In genomic region chr13:47735426-47736063, GRCm38 (mm10) we compare ENCODE assay signal across 20 mouse cellular contexts.
"Had no signal": no experiment of that assay in that cellular context is flagged by ENCODE, and none has a peak within 500 bp of the region (broad histone marks: within the 10 kb centered on the region; RNA-seq: fewer than 3 reads in every experiment).

No protein-coding gene starts in this region.

- H3K4me1 ChIP-seq: liver, embryonic 15.5 days; lung, embryonic 15.5 days; megakaryocyte, embryonic 14.5 days; midbrain, embryonic 15.5 days had no signal

- H3K27me3 ChIP-seq: liver, embryonic 15.5 days; lung, embryonic 15.5 days; megakaryocyte, embryonic 14.5 days; midbrain, embryonic 13.5 days; midbrain, embryonic 15.5 days had no signal

- H3K9ac ChIP-seq: liver, embryonic 15.5 days; liver, postnatal 0 days; lung, embryonic 15.5 days; midbrain, embryonic 13.5 days; midbrain, embryonic 15.5 days had no signal

- H3K9me3 ChIP-seq: liver, embryonic 15.5 days; lung, embryonic 15.5 days; midbrain, embryonic 13.5 days; midbrain, embryonic 15.5 days had no signal

- H3K4me3 ChIP-seq: liver, embryonic 15.5 days; lung, embryonic 15.5 days; megakaryocyte, embryonic 14.5 days; midbrain, embryonic 13.5 days; midbrain, embryonic 15.5 days had no signal

- H3K27ac ChIP-seq: liver, embryonic 15.5 days; lung, embryonic 15.5 days; macrophage; midbrain, embryonic 13.5 days; midbrain, embryonic 15.5 days had no signal

- DNase-seq: liver, postnatal 0 days; lung, adult 2 months; lung, postnatal 14 days; lung, postnatal 36 days; retina, postnatal 1 day; right cerebral cortex, adult 18-20 months; right cerebral cortex, postnatal 25 days; right cerebral cortex, postnatal 4 days; spleen, adult 18-20 months; thymus, adult 2 months; thymus, postnatal 25 days; thymus, postnatal 4 days had no signal

- H3K4me2 ChIP-seq: liver, embryonic 15.5 days; lung, embryonic 15.5 days; midbrain, embryonic 11.5 days; midbrain, embryonic 13.5 days; midbrain, embryonic 15.5 days had no signal

- ATAC-seq: liver, postnatal 0 days; lung, postnatal 0 days; midbrain, embryonic 13.5 days; midbrain, embryonic 15.5 days had no signal

- H3K36me3 ChIP-seq: liver, embryonic 15.5 days; lung, embryonic 15.5 days; midbrain, embryonic 13.5 days; midbrain, embryonic 15.5 days had no signal
